Mouse (Mus musculus) heart, embryonic 14.5 days (tissue): ENCODE measurements around the gene Dagla. TPM values are rescaled to one million over a fixed set of nuclear protein-coding genes. Genes with fewer than 3 reads are reported as not detected.
A peak's percentile ranks its signal among the peaks of the same experiment; 100 is the strongest.

ENCODE experiments used
- ATAC-seq: fragments of 200-750 bp; cut with Nextera tagmentation; 2 replicates; pipeline ENCODE4 v1.8.0; 2017; ENCODE audit warnings: low read depth, moderate TSS enrichment; ENCODE audit not compliant: insufficient number of reproducible peaks, insufficient read depth, low FRiP score
- H3K27ac ChIP-seq, 2 experiments: fragments of 200-500 bp in 1 of 2; fragments of 300-500 bp in 1 of 2; sonication (generic) in 1 of 2; replicated peaks in 1 of 2; 2 replicates each; pipeline ENCODE4 v1.5.1; 2012 to 2014; ENCODE audit warnings: low read depth in 2 of 2, low read length in 2 of 2, control low read depth in 1 of 2, mild to moderate bottlenecking in 1 of 2, mixed read lengths in 1 of 2; ENCODE audit not compliant: control insufficient read depth in 1 of 2, insufficient read depth in 1 of 2
- H3K27me3 ChIP-seq: fragments of 300-500 bp; sonication (generic); 2 replicates; pipeline ENCODE4 v1.6.1; 2014; ENCODE audit warnings: mild to moderate bottlenecking, low read length, control low read depth; ENCODE audit not compliant: control insufficient read depth, insufficient read depth
- H3K36me3 ChIP-seq: fragments of 300-500 bp; sonication (generic); 2 replicates; pipeline ENCODE4 v1.6.1; 2014; ENCODE audit warnings: mild to moderate bottlenecking, control low read depth, low read length, mixed read lengths; ENCODE audit not compliant: control insufficient read depth, insufficient read depth
- H3K4me1 ChIP-seq, 2 experiments: fragments of 200-500 bp in 1 of 2; fragments of 300-500 bp in 1 of 2; sonication (generic) in 1 of 2; 2 replicates each; pipeline ENCODE4 v1.6.1; 2012 to 2014; ENCODE audit warnings: low read length in 2 of 2, control low read depth in 1 of 2, mixed read lengths in 1 of 2; ENCODE audit not compliant: control insufficient read depth in 2 of 2, insufficient read depth in 2 of 2
- H3K4me2 ChIP-seq: fragments of 300-500 bp; sonication (generic); 2 replicates; pipeline ENCODE4 v1.6.1; 2014; ENCODE audit warnings: mild to moderate bottlenecking, low read length
- H3K4me3 ChIP-seq, 2 experiments: fragments of 200-500 bp in 1 of 2; fragments of 300-500 bp in 1 of 2; sonication (generic) in 1 of 2; 2 replicates each; pipeline ENCODE4 v1.5.1; 2012 to 2014; ENCODE audit warnings: low read length in 2 of 2, mild to moderate bottlenecking in 2 of 2, control low read depth in 1 of 2, low read depth in 1 of 2, moderate library complexity in 1 of 2; ENCODE audit not compliant: control insufficient read depth in 1 of 2, insufficient read depth in 1 of 2
- H3K9ac ChIP-seq: fragments of 300-500 bp; sonication (generic); 2 replicates; pipeline ENCODE4 v1.6.1; 2014; ENCODE audit warnings: mild to moderate bottlenecking, low read length
- H3K9me3 ChIP-seq: fragments of 300-500 bp; sonication (generic); 2 replicates; pipeline ENCODE4 v1.6.1; 2016; ENCODE audit warnings: low read length, control low read depth; ENCODE audit not compliant: control insufficient read depth
- WGBS: fragments of 180-500 bp; shearing (Covaris S2); extraction: QIAGEN DNeasy Blood & Tissue Kit; methylation state at CpG from one replicate; pipeline ENCODE4 v1.1.7; 2014; 5-methylcytosine and 5-hydroxymethylcytosine counted together
- polyA plus RNA-seq: library from polyadenylated mRNA; unstranded; fragments of >200 nt; fragmentation: Nextera tagmentation; extraction: Ambion mirVana; gene quantifications from 2 replicates; pipeline ENCODE4 v1.2.1, GENCODE M21; 2014

Gene Dagla
- polyA plus RNA-seq: 0.65 and 0.82 TPM in 2 replicates

GRCm38 (mm10) chr19:10304810-10305544 is at the start of gene Dagla:
Gene Dagla (minus strand): TSS chr19:10304877.
- H3K27me3 ChIP-seq: peaks cover 7% of the 10 kb centered on the region
- no peak within 1 kb of the TSS for H3K27ac ChIP-seq
- no peaks in the 10 kb centered on the region for H3K36me3 ChIP-seq
- WGBS: 6% methylated on average over 56 of the region's 56 CpGs
- H3K4me3 ChIP-seq: peak within 1 kb of the TSS; percentile 70 to 76
- peaks cover 7 to 9% of the 10 kb centered on the region in 2 experiments; a peak in 3 of 4 replicates for H3K4me1 ChIP-seq
- peak; percentile 60 for ATAC-seq
- H3K4me2 ChIP-seq: peak within 1 kb of the TSS; percentile 94
- H3K9me3 ChIP-seq: no peaks in the 10 kb centered on the region
- peak within 1 kb of the TSS; percentile 77 for H3K9ac ChIP-seq

- Histone ChIP-seq H3K4me3 (no peak overlapping the region), H3K36me3 (no peaks in the 10 kb centered on the region), H3K4me1 (peaks cover 3 to 4% of the 10 kb centered on the region in 2 experiments; a peak in 1 of 4 replicates), H3K27ac (no peak overlapping the region), H3K9me3 (no peaks in the 10 kb centered on the region), H3K9ac (no peak overlapping the region), H3K27me3 (peaks cover 4% of the 10 kb centered on the region; the same call in 1 of the 2 replicates), H3K4me2 (no peak overlapping the region)
- 68% methylated on average over 7 of the region's 7 CpGs for WGBS
- ATAC-seq: no peak
These were observed 47.5 kb upstream of the Dagla start for GRCm38 (mm10) chr19:10352218-10352617.

GRCm38 (mm10) chr19:10347628-10348273 is 43.1 kb upstream of the Dagla start:
- Histone ChIP-seq H3K9me3 (no peaks in the 10 kb centered on the region), H3K27ac (no peak overlapping the region), H3K9ac (no peak overlapping the region), H3K27me3 (0 out of 2 replicates have a peak, but pooled peaks cover 3% of the 10 kb centered on the region), H3K36me3 (no peaks in the 10 kb centered on the region), H3K4me3 (no peak overlapping the region), H3K4me2 (no peak overlapping the region), H3K4me1 (peaks cover 0 to 3% of the 10 kb centered on the region in 2 experiments; a peak in 3 of 4 replicates)
- no peak for ATAC-seq
- 51% methylated on average over 5 of the region's 5 CpGs for WGBS

GRCm38 (mm10) chr19:10345696-10346095 is 41.0 kb upstream of the Dagla start:
- H3K36me3 ChIP-seq: no peaks in the 10 kb centered on the region
- no peak overlapping the region for H3K27ac ChIP-seq
- ATAC-seq: no peak
- 21% methylated on average over 12 of the region's 12 CpGs for WGBS
- no peak overlapping the region for H3K4me2 ChIP-seq
- H3K4me1 ChIP-seq: peaks cover 13 to 18% of the 10 kb centered on the region in 2 experiments
- no peaks in the 10 kb centered on the region for H3K9me3 ChIP-seq
- 0 out of 2 replicates have a peak, but pooled peaks cover 3% of the 10 kb centered on the region for H3K27me3 ChIP-seq
- H3K4me3 ChIP-seq: no peak overlapping the region
- no peak overlapping the region for H3K9ac ChIP-seq

- WGBS: 83% methylated on average over 10 of the region's 10 CpGs
- H3K36me3 ChIP-seq: no peaks in the 10 kb centered on the region
- H3K27ac ChIP-seq: no peak overlapping the region
- H3K9ac ChIP-seq: no peak overlapping the region
- H3K9me3 ChIP-seq: no peaks in the 10 kb centered on the region
- no peak for ATAC-seq
- peaks cover 13 to 18% of the 10 kb centered on the region in 2 experiments for H3K4me1 ChIP-seq
- H3K4me3 ChIP-seq: no peak overlapping the region
- H3K4me2 ChIP-seq: no peak overlapping the region
- peaks cover 8% of the 10 kb centered on the region; the same call in 1 of the 2 replicates for H3K27me3 ChIP-seq
These were observed 39.2 kb upstream of the Dagla start for GRCm38 (mm10) chr19:10343866-10344265.

GRCm38 (mm10) chr19:10341817-10342439 is 37.3 kb upstream of the Dagla start:
- WGBS: 15% methylated on average over 12 of the region's 12 CpGs

GRCm38 (mm10) chr19:10341152-10341551 is 36.5 kb upstream of the Dagla start:
- ATAC-seq: no peak
- H3K9me3 ChIP-seq: no peaks in the 10 kb centered on the region
- peak overlapping the region; percentile 19 to 89; a peak in 3 of 4 replicates for H3K27ac ChIP-seq
- H3K4me1 ChIP-seq: peaks cover 13 to 18% of the 10 kb centered on the region in 2 experiments
- H3K4me3 ChIP-seq: no peak overlapping the region
- no peak overlapping the region for H3K9ac ChIP-seq
- no peak overlapping the region for H3K4me2 ChIP-seq
- no peaks in the 10 kb centered on the region for H3K36me3 ChIP-seq
- WGBS: 17% methylated on average over 11 of the region's 11 CpGs
- H3K27me3 ChIP-seq: peaks cover 30% of the 10 kb centered on the region

More at GRCm38 (mm10) chr19:10341817-10342439, 37.3 kb upstream of the Dagla start:
- H3K36me3 ChIP-seq: no peaks in the 10 kb centered on the region
- H3K9me3 ChIP-seq: no peaks in the 10 kb centered on the region
- 0 out of 4 replicates have a peak overlapping the region, but pooled peaks have one; percentile 1 to 5 for H3K4me3 ChIP-seq
- ATAC-seq: peak; percentile 72
- H3K4me1 ChIP-seq: peaks cover 13 to 18% of the 10 kb centered on the region in 2 experiments
- H3K9ac ChIP-seq: peak overlapping the region; percentile 53; the same call in 1 of the 2 replicates
- H3K4me2 ChIP-seq: peak overlapping the region; percentile 49
- H3K27ac ChIP-seq: peak overlapping the region; percentile 89 to 92
- H3K27me3 ChIP-seq: peaks cover 22% of the 10 kb centered on the region
